Mouse (Mus musculus): ENCODE results near the gene Saxo1. TPM values are rescaled to one million over a fixed set of nuclear protein-coding genes. Genes with fewer than 3 reads are reported as not detected.

Saxo1 gene
- polyA plus RNA-seq, 1 experiment = not detected

GRCm38 (mm10) chr4:86413388-86413787 lies 144.7 kb downstream of the Saxo1 start:
- Histone ChIP-seq H3K9me3 (ENCODE audit: control insufficient read depth, low read length) (no peaks in the 10 kb centered on the region), H3K4me3 (replicated peaks) (no peak overlapping the region), H3K36me3 (ENCODE audit: control insufficient read depth) (no peaks in the 10 kb centered on the region), H3K4me1 (ENCODE audit: control insufficient read depth) (no peaks in the 10 kb centered on the region), H3K27me3 (ENCODE audit: control insufficient read depth) (no peaks in the 10 kb centered on the region)
- TF ChIP-seq TAL1 (IDR thresholded peaks at IDR 0.05; ENCODE audit: low read length) = no peak
- TF ChIP-seq GATA1 (IDR thresholded peaks at IDR 0.05; ENCODE audit: low read length) = no peak

GRCm38 (mm10) chr4:86410946-86411345 lies 147.2 kb downstream of the Saxo1 start:
- Histone ChIP-seq H3K36me3 (ENCODE audit: control insufficient read depth) (no peaks in the 10 kb centered on the region), H3K4me1 (ENCODE audit: control insufficient read depth) (no peaks in the 10 kb centered on the region), H3K4me3 (replicated peaks) (no peak overlapping the region), H3K27me3 (ENCODE audit: control insufficient read depth) (no peaks in the 10 kb centered on the region), H3K9me3 (ENCODE audit: control insufficient read depth, low read length) (no peaks in the 10 kb centered on the region)
- TF ChIP-seq TAL1 (IDR thresholded peaks at IDR 0.05; ENCODE audit: low read length) (no peak), GATA1 (IDR thresholded peaks at IDR 0.05; ENCODE audit: low read length) (no peak)

GRCm38 (mm10) chr4:86408421-86408820 lies 149.7 kb downstream of the Saxo1 start:
- H3K9me3 ChIP-seq (ENCODE audit: control insufficient read depth, low read length) = no peaks in the 10 kb centered on the region
- no peaks in the 10 kb centered on the region for H3K36me3 ChIP-seq (ENCODE audit: control insufficient read depth)
- H3K4me1 ChIP-seq (ENCODE audit: control insufficient read depth) = no peaks in the 10 kb centered on the region
- no peak overlapping the region for H3K4me3 ChIP-seq (replicated peaks)
- H3K27me3 ChIP-seq (ENCODE audit: control insufficient read depth) = no peaks in the 10 kb centered on the region
- no peak for TF ChIP-seq TAL1 (IDR thresholded peaks at IDR 0.05; ENCODE audit: low read length)
- TF ChIP-seq GATA1 (IDR thresholded peaks at IDR 0.05; ENCODE audit: low read length) = no peak

GRCm38 (mm10) chr4:86407200-86407527 lies 151.0 kb downstream of the Saxo1 start:
- Histone ChIP-seq H3K4me1 (ENCODE audit: control insufficient read depth) (no peaks in the 10 kb centered on the region), H3K9me3 (ENCODE audit: control insufficient read depth, low read length) (no peaks in the 10 kb centered on the region), H3K4me3 (replicated peaks) (no peak overlapping the region), H3K27me3 (ENCODE audit: control insufficient read depth) (no peaks in the 10 kb centered on the region), H3K36me3 (ENCODE audit: control insufficient read depth) (no peaks in the 10 kb centered on the region)
- TF ChIP-seq GATA1 (IDR thresholded peaks at IDR 0.05; ENCODE audit: low read length) = no peak
- no peak for TF ChIP-seq TAL1 (IDR thresholded peaks at IDR 0.05; ENCODE audit: low read length)

GRCm38 (mm10) chr4:86406501-86407199 lies 151.5 kb downstream of the Saxo1 start:
- Histone ChIP-seq H3K27me3 (ENCODE audit: control insufficient read depth) (no peaks in the 10 kb centered on the region), H3K4me1 (ENCODE audit: control insufficient read depth) (no peaks in the 10 kb centered on the region), H3K4me3 (replicated peaks) (no peak overlapping the region), H3K9me3 (ENCODE audit: control insufficient read depth, low read length) (no peaks in the 10 kb centered on the region), H3K36me3 (ENCODE audit: control insufficient read depth) (no peaks in the 10 kb centered on the region)
- TF ChIP-seq TAL1 (IDR thresholded peaks at IDR 0.05; ENCODE audit: low read length) (no peak), GATA1 (IDR thresholded peaks at IDR 0.05; ENCODE audit: low read length) (no peak)

DNA sequence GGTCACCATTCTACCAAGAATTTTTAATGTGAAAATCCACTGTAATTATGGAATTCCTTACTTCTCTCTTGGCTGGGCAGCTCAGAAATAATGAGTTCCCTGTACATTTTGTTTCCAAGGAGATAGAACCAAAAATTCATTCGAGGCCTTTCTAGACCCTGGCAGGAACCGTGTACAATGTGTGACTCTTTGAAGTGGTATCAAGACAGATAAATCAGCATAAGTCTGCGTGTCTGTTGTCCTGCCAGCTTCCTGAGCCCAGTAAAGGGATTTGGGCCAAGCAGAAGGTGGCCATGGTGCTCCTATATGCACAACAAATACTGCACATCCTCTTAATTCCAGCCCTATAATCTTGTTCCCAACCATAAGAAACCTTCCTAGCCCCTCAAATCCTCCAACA lies 157.0 kb downstream of the Saxo1 start:
- Histone ChIP-seq H3K9me3 (ENCODE audit: control insufficient read depth, low read length) (no peaks in the 10 kb centered on the region), H3K27me3 (ENCODE audit: control insufficient read depth) (no peaks in the 10 kb centered on the region), H3K36me3 (ENCODE audit: control insufficient read depth) (no peaks in the 10 kb centered on the region), H3K4me3 (replicated peaks) (no peak overlapping the region), H3K4me1 (ENCODE audit: control insufficient read depth) (no peaks in the 10 kb centered on the region)
- TF ChIP-seq GATA1 (IDR thresholded peaks at IDR 0.05; ENCODE audit: low read length) (no peak), TAL1 (IDR thresholded peaks at IDR 0.05; ENCODE audit: low read length) (no peak)

DNA sequence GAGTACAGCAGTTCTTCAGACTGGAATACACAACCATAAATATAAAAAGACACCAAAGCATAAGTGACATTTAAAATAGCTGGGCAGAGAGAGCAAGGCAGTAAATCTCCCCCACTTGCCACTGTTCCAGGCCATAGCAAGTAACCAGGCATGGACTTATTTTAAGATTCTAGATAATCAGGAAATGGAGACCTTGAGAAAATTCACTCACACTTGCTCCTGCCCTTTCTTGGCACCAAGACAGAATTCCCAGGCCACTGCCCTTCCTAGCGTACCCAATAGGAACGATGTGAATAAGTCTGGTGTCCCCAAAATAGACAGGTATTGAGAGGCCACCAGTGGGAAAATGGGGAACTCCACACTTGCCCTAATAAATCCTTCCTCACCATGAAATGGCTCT lies 160.7 kb downstream of the Saxo1 start:
- no peaks in the 10 kb centered on the region for H3K4me1 ChIP-seq (ENCODE audit: control insufficient read depth)
- H3K4me3 ChIP-seq (replicated peaks) = no peak overlapping the region
- no peaks in the 10 kb centered on the region for H3K9me3 ChIP-seq (ENCODE audit: control insufficient read depth, low read length)
- TF ChIP-seq TAL1 (IDR thresholded peaks at IDR 0.05; ENCODE audit: low read length) = no peak
- no peak for TF ChIP-seq GATA1 (IDR thresholded peaks at IDR 0.05; ENCODE audit: low read length)
- no peaks in the 10 kb centered on the region for H3K36me3 ChIP-seq (ENCODE audit: control insufficient read depth)
- no peaks in the 10 kb centered on the region for H3K27me3 ChIP-seq (ENCODE audit: control insufficient read depth)

- TF ChIP-seq TAL1 (IDR thresholded peaks at IDR 0.05; ENCODE audit: low read length) = no peak
- no peak for TF ChIP-seq GATA1 (IDR thresholded peaks at IDR 0.05; ENCODE audit: low read length)
- no peaks in the 10 kb centered on the region for H3K27me3 ChIP-seq (ENCODE audit: control insufficient read depth)
- H3K4me3 ChIP-seq (replicated peaks) = no peak overlapping the region
- H3K9me3 ChIP-seq (ENCODE audit: control insufficient read depth, low read length) = no peaks in the 10 kb centered on the region
- no peaks in the 10 kb centered on the region for H3K4me1 ChIP-seq (ENCODE audit: control insufficient read depth)
- H3K36me3 ChIP-seq (ENCODE audit: control insufficient read depth) = no peaks in the 10 kb centered on the region
Observed at GRCm38 (mm10) chr4:86396672-86397288, 161.3 kb downstream of the Saxo1 start.

DNA sequence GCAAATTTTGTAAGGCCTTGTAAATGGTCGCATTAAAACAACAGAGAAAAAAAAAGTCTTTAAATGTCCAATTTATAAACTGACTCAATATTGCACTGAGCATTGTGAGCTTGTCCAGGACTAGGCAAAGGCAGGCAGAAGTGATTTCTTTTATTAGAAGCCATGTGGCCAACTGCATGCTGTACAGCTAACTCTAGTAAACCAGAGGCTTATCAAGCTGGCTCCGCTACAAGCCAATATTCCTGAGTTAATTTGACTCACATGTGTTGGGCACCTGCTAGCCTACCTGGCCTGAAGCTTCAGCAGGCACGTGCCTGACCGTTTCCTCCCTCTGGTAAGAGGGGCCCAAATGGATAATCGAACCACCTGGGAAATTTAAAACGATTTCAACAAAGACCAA lies 162.5 kb downstream of the Saxo1 start:
- Histone ChIP-seq H3K4me1 (ENCODE audit: control insufficient read depth) (no peaks in the 10 kb centered on the region), H3K36me3 (ENCODE audit: control insufficient read depth) (no peaks in the 10 kb centered on the region), H3K9me3 (ENCODE audit: control insufficient read depth, low read length) (no peaks in the 10 kb centered on the region), H3K4me3 (replicated peaks) (no peak overlapping the region), H3K27me3 (ENCODE audit: control insufficient read depth) (no peaks in the 10 kb centered on the region)
- TF ChIP-seq GATA1 (IDR thresholded peaks at IDR 0.05; ENCODE audit: low read length) = no peak
- TF ChIP-seq TAL1 (IDR thresholded peaks at IDR 0.05; ENCODE audit: low read length) = no peak

Other genes with a start within 250 kb of the Saxo1 start
- 5.6 and 5.9 TPM in 2 replicates for gene Rraga, start 17.3 kb upstream of the Saxo1 start, polyA plus RNA-seq (2012)
- 1.2 and 1.5 TPM in 2 replicates for gene Haus6, start 53.7 kb upstream of the Saxo1 start, polyA plus RNA-seq (2012)
- 9.5 and 11.1 TPM in 2 replicates for gene Plin2, start 111.7 kb upstream of the Saxo1 start, polyA plus RNA-seq (2012)
- 0.02 and 0.13 TPM in 2 replicates for gene Dennd4c, start 190.2 kb upstream of the Saxo1 start, polyA plus RNA-seq (2012)